Mouse (Mus musculus) bone marrow, adult 2 months (tissue): ENCODE data around the gene Fbxl12. TPM values are rescaled to one million over a fixed set of nuclear protein-coding genes. Genes with fewer than 3 reads are reported as not detected.

Source experiments
- H3K27ac ChIP-seq: fragments of 200-500 bp; 2 replicates; pipeline ENCODE4 v1.5.1; 2012; ENCODE audit warnings: low read depth, mild to moderate bottlenecking, control low read depth, inconsistent platforms, low read length; ENCODE audit not compliant: control insufficient read depth, poor library complexity, insufficient read depth
- H3K4me1 ChIP-seq: fragments of 200-500 bp; 2 replicates; pipeline ENCODE4 v1.6.1; 2011; ENCODE audit warnings: low read length; ENCODE audit not compliant: control insufficient read depth, insufficient read depth
- H3K4me3 ChIP-seq: fragments of 200-500 bp; replicated peaks from 2 replicates; pipeline ENCODE3; 2011; ENCODE audit warnings: mild to moderate bottlenecking, low read depth, low read length, control low read depth; ENCODE audit not compliant: control insufficient read depth
- CTCF ChIP-seq: fragments of 200-500 bp; IDR thresholded peaks from 2 replicates; pipeline ENCODE4 v1.5.1; 2011; ENCODE audit warnings: low read length, control low read depth; ENCODE audit not compliant: control insufficient read depth, insufficient read depth
- POLR2A ChIP-seq: fragments of 200-500 bp; IDR thresholded peaks from 2 replicates; pipeline ENCODE4 v1.6.1; 2011; ENCODE audit warnings: low read depth, mild to moderate bottlenecking, control low read depth, low read length, borderline replicate concordance; ENCODE audit not compliant: control insufficient read depth
- WGBS: fragments of 180-500 bp; shearing (Covaris S2); methylation state at CpG from one replicate; pipeline ENCODE4 v1.1.7; 2018; 5-methylcytosine and 5-hydroxymethylcytosine counted together
- polyA plus RNA-seq: library from polyadenylated mRNA; stranded (reverse); fragments of >200 nt; gene quantifications from 2 replicates; pipeline ENCODE4 v1.2.4, GENCODE M21; 2011; ENCODE audit warnings: low replicate concordance; ENCODE audit not compliant: missing spikeins, insufficient read depth, insufficient read length

The Fbxl12 gene
- polyA plus RNA-seq, 1 experiment, result 28.8 TPM

- H3K4me3 ChIP-seq, result no peak overlapping the region
- 77% methylated on average over 9 of the region's 9 CpGs for WGBS
- TF ChIP-seq CTCF (no peak), POLR2A (no peak)
- H3K27ac ChIP-seq, result no peak overlapping the region
- no peaks in the 10 kb centered on the region; the same call in 1 of the 2 replicates for H3K4me1 ChIP-seq
Measured at GRCm38 (mm10) chr9:20680378-20680958, 35.9 kb upstream of the Fbxl12 start.

- whole genome bisulfite sequencing, result 83% methylated on average over 12 of the region's 12 CpGs
- H3K27ac ChIP-seq, result no peak overlapping the region
Measured at GRCm38 (mm10) chr9:20677892-20678291, 33.3 kb upstream of the Fbxl12 start.

GRCm38 (mm10) chr9:20672047-20672446, 27.5 kb upstream of the Fbxl12 start:
- no peak overlapping the region for H3K4me3 ChIP-seq
- TF ChIP-seq CTCF (no peak), POLR2A (no peak)
- 34% methylated on average over 16 of the region's 16 CpGs for WGBS
- no peak overlapping the region for H3K27ac ChIP-seq
- no peaks in the 10 kb centered on the region for H3K4me1 ChIP-seq

More at GRCm38 (mm10) chr9:20677892-20678291, 33.3 kb upstream of the Fbxl12 start:
- H3K4me3 ChIP-seq, result no peak overlapping the region
- no peaks in the 10 kb centered on the region; the same call in 1 of the 2 replicates for H3K4me1 ChIP-seq
- TF ChIP-seq POLR2A, result no peak
- no peak for TF ChIP-seq CTCF

- Histone ChIP-seq H3K4me1 (no peaks in the 10 kb centered on the region), H3K4me3 (no peak overlapping the region), H3K27ac (no peak overlapping the region)
- no peak for TF ChIP-seq POLR2A
- TF ChIP-seq CTCF, result no peak
- WGBS, result 89% methylated on average over 22 of the region's 22 CpGs
Measured at GRCm38 (mm10) chr9:20668065-20668464, 23.5 kb upstream of the Fbxl12 start.

- no peaks in the 10 kb centered on the region for H3K4me1 ChIP-seq
- no peak for TF ChIP-seq CTCF
- TF ChIP-seq POLR2A, result no peak
- no peak overlapping the region for H3K4me3 ChIP-seq
- 16% methylated on average over 7 of the region's 7 CpGs for WGBS
- no peak overlapping the region for H3K27ac ChIP-seq
Measured at GRCm38 (mm10) chr9:20666510-20667034, 22.0 kb upstream of the Fbxl12 start.

- Histone ChIP-seq H3K27ac (no peak overlapping the region), H3K4me3 (no peak overlapping the region), H3K4me1 (no peaks in the 10 kb centered on the region)
- 62% methylated on average over 8 of the region's 8 CpGs for WGBS
- TF ChIP-seq POLR2A, result no peak
Measured at GRCm38 (mm10) chr9:20665925-20666324, 21.4 kb upstream of the Fbxl12 start.

GRCm38 (mm10) chr9:20664982-20665637, 20.5 kb upstream of the Fbxl12 start:
- no peak overlapping the region for H3K27ac ChIP-seq
- no peak for TF ChIP-seq POLR2A
- no peak overlapping the region for H3K4me3 ChIP-seq
- H3K4me1 ChIP-seq, result no peaks in the 10 kb centered on the region
- 88% methylated on average over 5 of the region's 5 CpGs for WGBS

GRCm38 (mm10) chr9:20664366-20664765, 19.8 kb upstream of the Fbxl12 start:
- no peak overlapping the region for H3K4me3 ChIP-seq
- no peaks in the 10 kb centered on the region for H3K4me1 ChIP-seq
- no peak overlapping the region for H3K27ac ChIP-seq
- WGBS, result 91% methylated on average over 2 of the region's 2 CpGs
- TF ChIP-seq CTCF (no peak), POLR2A (no peak)

- H3K4me1 ChIP-seq, result no peaks in the 10 kb centered on the region
- TF ChIP-seq POLR2A, result no peak
- no peak for TF ChIP-seq CTCF
- 95% methylated on average over 2 of the region's 2 CpGs for WGBS
- H3K4me3 ChIP-seq, result no peak overlapping the region
- no peak overlapping the region for H3K27ac ChIP-seq
Measured at GRCm38 (mm10) chr9:20663956-20664355, 19.4 kb upstream of the Fbxl12 start.
